Mouse (Mus musculus) embryonic fibroblast, embryonic 13.5 days (primary cell): ENCODE measurements around the gene Atp2c2.

Source experiments
- CTCF ChIP-seq: IDR thresholded peaks from 2 replicates; pipeline ENCODE4 v1.5.1; 2011; ENCODE audit warnings: mild to moderate bottlenecking, control low read depth, low read length, moderate library complexity, borderline replicate concordance; ENCODE audit not compliant: insufficient read depth
- POLR2A ChIP-seq: IDR thresholded peaks from 2 replicates; pipeline ENCODE4 v1.6.1; 2011; ENCODE audit warnings: low read depth, mild to moderate bottlenecking, control low read depth, low read length, moderate library complexity

DNA sequence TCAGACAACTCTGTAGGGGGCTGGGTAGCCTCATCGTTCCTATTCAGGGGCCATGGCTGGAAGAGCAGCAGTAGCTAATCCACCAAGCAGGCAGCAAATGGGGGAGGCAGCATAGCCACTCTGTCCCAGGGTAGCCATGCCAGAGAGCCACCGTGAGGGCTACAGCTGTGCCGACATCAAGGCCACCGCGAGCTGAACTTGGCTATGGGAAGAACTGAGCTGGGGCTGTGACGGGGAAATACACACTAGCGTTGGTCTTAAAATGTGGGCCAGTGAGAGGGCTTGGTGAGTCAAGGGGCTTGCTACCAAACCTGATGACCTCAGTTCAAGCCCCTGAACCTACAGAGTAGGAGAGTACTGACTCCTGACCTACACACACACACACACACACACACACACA is 84.9 kb downstream of the Atp2c2 start:
- TF ChIP-seq CTCF (no peak), POLR2A (no peak)
